Mouse (Mus musculus): Measurements from ENCODE around the gene Opalin. TPM values are rescaled to one million over a fixed set of nuclear protein-coding genes. Genes with fewer than 3 reads are reported as not detected.

Opalin gene
- polyA plus RNA-seq (2017; shearing (Covaris generic)): not detected

GRCm38 (mm10) chr19:41076906-41077305 lies at the start of gene Opalin:
TSS of gene Opalin (minus strand) at chr19:41077113.

GRCm38 (mm10) chr19:41029219-41029618 lies 47.7 kb downstream of the Opalin start, which contains the start of gene Dntt:
TSS of gene Dntt (plus strand) at chr19:41029275.

Other genes starting within 250 kb of the Opalin start
- 0.98 TPM for gene Ccnj, start 245.8 kb downstream of the Opalin start, polyA plus RNA-seq (2017; shearing (Covaris generic))
- gene Zfp518a, start 182.4 kb downstream of the Opalin start, polyA plus RNA-seq (2017; shearing (Covaris generic)): 17.8 TPM
- 0.11 TPM for gene Blnk, start 82.6 kb downstream of the Opalin start, polyA plus RNA-seq (2017; shearing (Covaris generic))
- gene Dntt, start 47.8 kb downstream of the Opalin start, polyA plus RNA-seq (2017; shearing (Covaris generic)): not detected
- gene Tll2, start 129.7 kb upstream of the Opalin start, polyA plus RNA-seq (2017; shearing (Covaris generic)): 0.13 TPM
- 254 TPM for gene Tm9sf3, start 186.9 kb upstream of the Opalin start, polyA plus RNA-seq (2017; shearing (Covaris generic))